Mouse (Mus musculus): ENCODE data around the gene Tor1aip2.

The Tor1aip2 gene

DNA sequence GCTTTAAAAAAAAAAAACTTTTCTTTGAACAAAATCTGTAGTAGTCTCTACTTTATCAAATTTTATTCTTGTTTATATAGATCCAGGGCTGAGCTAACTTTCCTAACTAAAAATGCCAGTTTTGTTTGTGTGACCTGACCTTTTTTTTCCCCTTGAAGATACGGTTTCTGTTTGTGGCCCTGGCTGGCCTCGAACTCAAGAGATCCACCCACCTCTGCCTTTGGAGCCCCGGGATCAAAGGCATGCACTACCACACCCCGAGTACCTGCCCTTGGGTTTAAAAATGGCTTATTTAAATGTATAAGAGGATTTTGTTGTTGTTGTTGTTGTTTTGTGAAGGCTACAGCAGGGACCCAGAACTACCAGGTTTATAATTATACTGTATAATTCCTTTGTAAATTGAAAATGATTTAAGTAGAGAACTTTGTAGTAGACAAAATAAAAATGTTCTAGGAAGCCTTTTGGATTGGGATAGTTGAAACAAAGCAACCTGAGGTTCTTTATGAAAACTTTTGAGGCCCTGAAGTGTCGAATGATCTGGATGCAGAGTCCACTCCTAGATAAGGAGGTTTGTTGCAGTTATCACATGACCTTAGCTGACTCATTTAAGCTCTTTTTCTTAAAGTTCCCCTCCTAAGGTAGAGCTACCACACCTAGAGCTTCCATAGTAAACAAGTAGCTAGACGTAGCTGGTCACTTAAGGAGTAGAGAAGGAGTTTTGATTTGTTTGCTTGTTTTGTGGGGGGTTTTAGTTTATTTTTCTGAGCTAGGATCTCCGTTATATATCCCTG is 6.4 kb downstream of the Tor1aip2 start:
- DNase-seq (ENCODE audit: low read depth, low spot score): peak; percentile 44

DNA sequence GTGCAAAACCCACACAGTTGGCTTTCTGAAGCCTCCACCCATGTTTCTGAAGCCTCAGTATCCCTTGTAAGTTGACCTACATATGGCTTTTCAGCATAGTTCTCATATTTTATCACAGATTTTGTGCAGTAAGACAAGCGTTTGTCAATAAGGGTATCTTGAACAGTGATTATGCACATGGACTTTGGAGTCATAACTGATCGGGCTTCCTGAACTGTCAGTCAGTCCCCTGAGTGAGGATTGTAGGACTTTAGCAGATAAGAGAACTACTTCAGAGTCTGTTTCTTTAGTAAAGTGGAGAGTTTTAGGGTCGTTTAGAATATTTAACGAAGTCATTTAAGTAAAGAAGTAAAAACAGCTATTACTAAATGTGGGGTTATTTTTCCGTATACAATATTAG is 7.3 kb downstream of the Tor1aip2 start:
- DNase-seq (ENCODE audit: low read depth, low spot score): no peak

DNA sequence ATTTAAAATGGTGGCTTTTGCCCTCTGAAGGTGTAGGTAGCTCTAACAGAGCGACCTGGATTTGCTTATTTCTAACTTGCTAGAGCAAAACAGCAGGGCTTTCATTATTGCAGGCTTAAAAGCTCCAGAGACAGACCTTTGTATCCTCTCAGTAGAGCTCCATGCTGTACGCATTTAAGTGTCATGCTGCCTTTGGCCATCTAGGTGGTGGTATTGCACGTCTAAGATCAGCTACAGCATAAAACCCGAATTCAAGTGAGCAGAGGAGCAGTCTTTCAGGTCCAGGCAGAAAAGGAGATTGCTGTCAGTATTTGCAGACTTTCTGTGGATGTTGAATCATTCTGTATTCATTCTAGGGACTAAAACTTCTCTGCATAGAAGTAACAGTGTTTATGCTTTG is 7.8 kb downstream of the Tor1aip2 start:
- peak; percentile 75 for DNase-seq (ENCODE audit: low read depth, low spot score)

- DNase-seq (ENCODE audit: low read depth, low spot score): no peak
Observed at GRCm38 (mm10) chr1:156044211-156044611, 9.0 kb downstream of the Tor1aip2 start.

DNA sequence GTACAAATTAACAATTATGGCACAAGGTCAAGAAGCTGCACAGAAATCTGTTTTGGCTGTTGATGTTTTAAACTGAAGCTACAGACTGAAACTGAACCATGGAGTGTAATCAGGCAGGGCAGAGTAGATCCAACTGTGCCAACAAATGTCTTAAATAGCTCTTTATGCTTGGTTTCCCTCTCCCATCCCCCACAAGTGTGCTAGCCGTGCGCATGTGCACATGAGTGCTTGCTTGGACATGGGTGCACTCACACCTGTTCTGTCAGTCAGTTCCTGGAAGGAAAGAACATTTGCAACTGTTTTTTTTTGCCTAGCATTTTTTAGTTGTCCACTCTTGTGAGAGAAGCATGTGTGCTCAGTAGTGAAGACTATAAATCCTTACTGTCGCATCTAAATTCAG is 11.5 kb downstream of the Tor1aip2 start:
- DNase-seq (ENCODE audit: low read depth, low spot score): no peak

DNA sequence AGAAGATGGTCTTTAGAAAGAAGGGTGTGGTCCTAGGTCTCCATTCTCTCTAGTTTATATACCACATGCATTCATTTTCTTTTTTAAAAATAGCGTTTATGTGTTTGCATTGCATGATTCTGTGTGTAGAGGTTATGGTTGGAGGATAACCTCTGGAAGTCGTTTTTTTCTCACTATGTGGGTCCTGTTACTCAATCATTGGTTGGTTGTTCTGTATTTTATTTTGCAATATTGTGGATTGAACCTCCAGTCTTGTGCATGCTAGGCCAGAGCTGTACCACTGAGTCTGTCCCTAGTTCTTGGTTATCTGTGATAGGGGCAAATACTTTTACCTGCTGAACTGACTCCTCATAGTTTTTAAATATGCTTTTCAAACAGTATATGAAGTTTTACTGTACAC is 23.0 kb downstream of the Tor1aip2 start:
- DNase-seq (ENCODE audit: low read depth, low spot score): no peak

DNA sequence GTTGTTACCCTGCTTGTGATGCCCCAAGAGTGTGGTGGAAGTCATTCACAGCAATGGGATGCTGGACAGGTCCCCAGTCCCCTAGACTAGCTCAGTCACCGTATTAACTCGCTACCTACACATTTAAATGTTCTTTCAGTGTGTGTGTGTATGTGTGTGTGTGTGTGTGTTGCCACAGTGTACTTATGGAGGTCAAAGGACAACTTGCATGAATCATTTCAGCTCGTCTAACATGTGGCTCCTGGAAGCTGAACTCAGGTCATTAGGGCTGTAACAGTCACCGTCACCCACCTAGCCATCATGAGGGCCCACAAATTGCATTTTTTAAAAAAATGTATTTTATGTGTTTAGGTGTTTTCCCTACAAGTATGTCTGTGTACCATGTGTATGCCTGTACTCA is 27.0 kb downstream of the Tor1aip2 start:
- DNase-seq (ENCODE audit: low read depth, low spot score): no peak

DNA sequence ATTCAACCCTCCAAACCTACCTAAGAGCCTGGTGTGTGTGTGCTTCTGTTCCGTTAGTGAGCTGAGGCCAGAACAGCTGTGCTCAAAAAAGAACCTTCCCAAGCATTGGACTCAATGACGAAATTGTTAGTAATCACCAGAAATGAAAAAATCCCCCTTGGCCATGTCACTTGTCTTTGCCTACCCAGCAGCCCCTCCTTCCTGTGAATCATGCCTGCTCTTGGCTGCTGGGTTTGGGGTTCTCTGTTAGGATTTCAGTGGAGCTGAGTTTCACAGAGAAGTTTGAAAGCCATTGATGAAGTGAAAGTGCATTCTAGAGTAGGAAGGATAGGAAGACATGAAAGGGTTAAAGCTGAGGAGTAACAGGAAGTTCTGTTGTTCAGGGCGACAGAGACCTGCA is 30.9 kb downstream of the Tor1aip2 start:
- no peak for DNase-seq (ENCODE audit: low read depth, low spot score)

DNA sequence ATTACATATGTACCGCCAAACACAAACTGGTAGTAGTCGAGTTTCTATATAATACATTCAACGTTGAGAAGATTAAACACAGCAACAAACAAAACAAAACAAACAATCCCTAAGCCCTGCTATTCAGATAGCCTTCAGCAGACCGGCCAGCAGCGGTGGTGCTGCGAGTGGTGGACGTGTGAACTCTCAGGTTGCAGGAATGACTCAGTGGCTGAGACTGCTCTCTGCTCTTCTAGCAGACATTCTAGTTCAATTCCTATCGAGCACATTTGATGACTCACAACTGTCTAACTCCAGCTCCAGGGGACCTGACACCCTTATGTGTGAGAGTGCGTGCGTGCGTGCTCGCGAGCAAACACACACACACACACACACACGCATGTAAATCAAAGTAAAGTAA is 34.9 kb downstream of the Tor1aip2 start:
- peak; percentile 16 for DNase-seq (ENCODE audit: low read depth, low spot score)

GRCm38 (mm10) chr1:156073169-156073821 is 38.1 kb downstream of the Tor1aip2 start:
- no peak for DNase-seq (ENCODE audit: low read depth, low spot score)

- no peak for DNase-seq (ENCODE audit: low read depth, low spot score)
Observed at GRCm38 (mm10) chr1:156074575-156074974, 39.4 kb downstream of the Tor1aip2 start.

DNA sequence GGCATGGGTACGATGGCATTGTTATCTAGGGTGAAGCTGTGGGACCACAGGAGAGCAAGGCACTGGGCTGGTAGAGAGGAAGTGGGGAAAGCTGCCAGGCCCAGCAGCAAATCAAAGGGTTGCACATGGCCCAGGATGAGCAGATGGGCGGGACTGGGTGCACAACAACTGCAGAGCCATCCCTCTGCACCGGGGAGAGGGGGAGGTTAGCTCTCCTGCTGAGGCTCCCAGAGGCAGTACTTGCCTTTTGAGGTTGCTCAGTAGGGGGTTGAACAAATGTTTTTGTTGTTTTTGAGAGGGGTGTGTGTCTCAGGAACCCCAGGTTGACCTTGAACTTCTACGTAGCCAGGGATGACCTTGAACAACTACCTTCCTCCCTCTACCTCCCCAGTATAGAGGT is 41.3 kb downstream of the Tor1aip2 start:
- peak; percentile 16 for DNase-seq (ENCODE audit: low read depth, low spot score)

DNA sequence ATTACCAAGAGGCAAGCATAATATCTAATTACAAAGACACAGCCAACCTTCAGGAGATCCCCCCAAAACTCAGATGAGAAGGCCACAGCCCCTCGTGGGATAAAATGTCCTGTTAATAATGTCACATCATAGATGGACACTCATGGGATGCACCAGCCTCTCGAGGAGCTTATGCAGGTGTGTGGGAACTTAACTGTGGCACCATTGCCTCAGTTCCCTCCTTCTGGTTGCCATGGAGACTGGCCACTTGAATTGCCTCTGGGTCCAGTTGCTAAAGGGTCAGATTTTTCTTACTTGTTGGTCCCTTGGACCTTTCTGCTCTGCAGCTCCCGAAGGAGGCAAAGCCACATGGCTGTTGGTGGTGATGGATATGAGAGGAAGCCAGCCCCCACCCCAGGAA is 42.5 kb downstream of the Tor1aip2 start:
- no peak for DNase-seq (ENCODE audit: low read depth, low spot score)

DNA sequence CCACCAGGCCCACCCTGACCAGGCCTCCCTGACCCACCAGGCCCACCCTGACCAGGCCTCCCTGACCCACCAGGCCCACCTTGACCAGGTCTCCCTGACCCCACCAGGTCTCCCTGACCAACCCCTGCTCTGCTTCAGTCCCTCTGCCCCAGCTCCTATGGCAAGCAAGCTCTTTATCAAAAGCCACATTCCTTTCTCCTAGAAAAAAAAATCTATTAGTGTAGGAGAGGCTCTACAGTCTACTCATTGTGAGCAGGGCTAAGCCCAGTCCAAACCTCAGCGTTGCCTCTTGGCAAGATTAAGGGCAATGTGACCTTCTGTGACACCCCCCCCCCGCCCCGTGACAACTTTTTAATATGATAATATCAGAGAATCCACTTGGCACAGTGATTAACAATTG is 49.4 kb downstream of the Tor1aip2 start:
- DNase-seq (ENCODE audit: low read depth, low spot score): no peak

DNA sequence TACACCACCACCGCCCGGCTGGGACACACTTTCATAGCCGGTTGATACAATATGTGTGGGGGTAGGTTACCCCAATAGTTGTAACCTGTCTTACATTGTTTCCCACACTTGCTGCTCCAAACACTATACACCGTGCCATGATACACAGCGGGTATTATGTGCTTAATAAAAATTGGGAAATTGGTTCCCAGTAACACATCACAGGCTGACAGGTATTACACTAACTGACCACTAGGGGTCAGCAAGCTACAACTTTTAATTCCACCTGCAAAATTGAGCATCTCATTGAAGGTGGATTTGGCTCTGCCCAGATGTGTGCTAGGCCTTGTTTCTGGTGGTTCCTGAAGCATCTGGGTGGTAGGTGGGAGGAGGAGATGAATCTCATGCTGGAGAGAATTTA is 50.6 kb downstream of the Tor1aip2 start:
- peak; percentile 52 for DNase-seq (ENCODE audit: low read depth, low spot score)

GRCm38 (mm10) chr1:156087586-156087985 is 52.4 kb downstream of the Tor1aip2 start:
- DNase-seq (ENCODE audit: low read depth, low spot score): no peak

DNA sequence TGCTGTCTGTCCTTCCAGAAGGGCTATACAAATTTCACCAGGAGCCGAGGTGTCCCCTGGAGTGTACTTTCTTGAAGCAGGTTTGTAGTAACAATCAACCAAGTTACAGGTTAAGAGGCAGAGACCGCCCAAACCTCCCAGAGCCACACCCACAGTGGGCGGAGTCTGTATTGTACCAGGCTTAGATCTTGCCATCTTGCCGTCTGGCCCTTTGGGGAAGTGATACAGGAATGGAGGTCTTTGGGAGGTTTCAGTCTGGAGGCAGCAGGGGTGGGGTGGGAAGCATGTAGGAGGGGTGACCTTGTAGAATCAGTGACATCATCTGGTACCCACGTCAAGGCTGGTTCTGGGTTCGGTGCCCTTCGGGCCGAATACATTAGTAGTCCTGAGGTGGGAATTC is 54.4 kb downstream of the Tor1aip2 start:
- no peak for DNase-seq (ENCODE audit: low read depth, low spot score)

- DNase-seq (ENCODE audit: low read depth, low spot score): no peak
Observed at GRCm38 (mm10) chr1:156090042-156090441, 54.8 kb downstream of the Tor1aip2 start.

DNA sequence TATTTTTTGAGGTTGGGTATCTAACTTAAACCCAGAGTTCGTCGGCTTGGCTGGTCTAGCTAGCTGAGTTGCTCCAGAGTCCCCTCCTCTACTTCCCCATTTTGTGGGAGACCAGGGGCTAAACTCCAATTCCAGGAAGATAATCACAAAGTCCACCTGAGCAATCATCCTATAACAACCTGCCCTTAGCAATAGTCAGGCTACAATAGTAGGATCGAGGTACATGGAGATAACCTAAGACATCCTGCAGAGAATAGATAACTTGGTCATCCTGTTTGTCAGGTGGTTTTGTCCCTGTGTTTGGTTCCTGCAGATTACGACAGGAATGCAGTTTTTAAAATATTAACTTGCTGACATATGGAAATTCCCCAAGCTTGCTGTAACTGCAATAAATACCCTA is 56.6 kb downstream of the Tor1aip2 start:
- DNase-seq (ENCODE audit: low read depth, low spot score): no peak

GRCm38 (mm10) chr1:156103763-156104162 is 68.6 kb downstream of the Tor1aip2 start:
- no peak for DNase-seq (ENCODE audit: low read depth, low spot score)

DNA sequence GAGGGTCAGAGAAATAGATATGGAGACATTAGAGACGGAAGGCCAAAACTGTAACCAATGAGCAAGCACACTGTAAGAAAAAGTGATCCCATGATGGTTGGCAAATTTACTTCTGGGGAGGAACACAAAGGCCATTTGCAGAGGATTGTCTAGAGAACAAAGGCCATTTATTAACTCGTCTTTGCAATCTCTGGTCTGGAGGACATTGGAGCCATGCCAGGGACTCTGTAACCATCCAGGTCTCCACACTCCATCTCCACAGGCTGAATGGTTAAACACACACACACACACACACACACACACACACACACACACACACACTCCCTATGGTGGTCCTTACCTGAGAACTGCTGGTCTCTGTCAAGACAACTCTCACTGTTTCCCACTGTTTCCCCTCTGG is 70.2 kb downstream of the Tor1aip2 start:
- DNase-seq (ENCODE audit: low read depth, low spot score): no peak

DNA sequence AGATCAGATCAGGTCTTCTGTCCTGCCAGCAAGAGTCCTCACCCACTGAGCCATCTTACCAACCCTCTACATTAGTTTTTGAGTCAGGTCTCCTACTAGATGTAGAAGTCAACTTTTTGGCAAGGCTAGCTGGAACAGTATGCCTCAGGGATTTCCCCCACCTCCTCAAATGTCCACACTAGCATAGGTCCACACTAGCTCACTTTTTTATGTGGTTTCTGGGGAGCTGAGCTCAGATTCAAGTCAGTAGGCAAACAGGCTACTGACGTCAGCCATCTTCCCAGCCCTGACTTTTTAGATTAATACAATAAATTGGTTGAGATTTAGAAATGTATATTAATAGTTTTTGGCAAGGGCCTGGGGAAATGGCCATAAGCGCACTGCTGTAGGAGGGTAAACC is 72.2 kb downstream of the Tor1aip2 start:
- DNase-seq (ENCODE audit: low read depth, low spot score): peak; percentile 42

GRCm38 (mm10) chr1:156108400-156108799 is 73.2 kb downstream of the Tor1aip2 start:
- no peak for DNase-seq (ENCODE audit: low read depth, low spot score)
